Mouse (Mus musculus): ENCODE data around the gene Zfp296. TPM values are rescaled to one million over a fixed set of nuclear protein-coding genes. Genes with fewer than 3 reads are reported as not detected.

Gene Zfp296
- under 1 TPM; 0.35 to 0.49 TPM for total RNA-seq (2021)
- long read RNA-seq, experiment 1, result 0 reads
- long read RNA-seq, experiment 2, result 0 reads

DNA sequence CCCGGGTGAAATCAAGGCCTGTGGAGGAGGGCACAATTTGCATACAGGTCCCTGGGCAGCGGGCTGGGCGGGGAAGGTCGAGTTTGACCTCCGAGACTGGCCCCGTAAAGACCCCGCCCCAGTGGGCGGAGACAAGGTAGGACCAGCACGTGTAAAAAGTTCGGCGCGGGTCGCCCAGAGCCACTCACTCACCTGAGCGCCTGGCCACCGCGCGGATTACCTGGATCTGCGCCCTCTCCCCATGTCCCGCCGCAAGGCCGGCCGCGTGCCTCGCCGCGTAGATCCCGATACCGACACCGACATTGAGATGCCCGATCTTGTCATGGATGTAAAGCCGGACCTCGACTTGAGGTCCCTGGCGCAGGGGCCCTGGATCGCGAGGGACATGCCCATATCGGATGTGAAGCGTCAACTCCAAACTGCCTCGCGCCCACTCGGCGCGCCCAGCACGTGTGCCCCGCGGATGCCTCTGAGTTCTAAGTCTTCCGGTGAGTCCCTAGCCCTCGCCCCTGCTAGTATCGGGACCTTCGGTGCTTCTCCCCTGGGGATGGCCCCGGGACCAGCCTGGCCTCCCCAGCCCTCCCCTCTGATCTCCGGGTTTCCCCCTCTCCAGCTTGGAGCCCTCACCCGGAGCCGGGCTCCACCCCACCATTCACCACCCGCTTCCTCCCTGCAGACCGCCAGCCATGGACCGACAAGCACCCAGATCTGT lies at the start of gene Zfp296, which contains the start of gene Gemin7:
Gene Zfp296, plus strand, starts transcription at position 147 of the 712 bp plus-strand sequence.
Gene Gemin7, minus strand, starts transcription at position 455 of the 712 bp plus-strand sequence.
- DNase-seq, result peak; percentile 35 to 40

DNA sequence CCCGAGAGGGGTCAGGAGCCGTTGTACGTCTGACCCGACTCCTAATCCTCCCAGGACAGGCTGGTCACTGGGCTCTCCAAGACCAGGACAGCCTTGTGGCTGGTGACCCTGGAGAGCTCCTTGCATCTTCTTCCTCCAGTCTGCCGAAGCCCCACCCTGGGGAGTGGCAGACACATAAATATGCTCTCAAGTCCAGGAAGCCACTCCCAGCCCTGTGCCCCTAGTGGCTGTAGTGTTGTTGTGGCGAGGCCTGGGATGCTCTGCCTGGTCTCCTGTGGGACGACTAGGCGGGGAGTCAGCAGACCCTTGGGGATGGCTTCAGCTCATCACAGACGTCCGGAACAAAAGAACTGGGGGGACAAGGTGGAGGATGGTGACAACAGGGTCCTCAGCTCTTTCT lies 46.0 kb upstream of the Zfp296 start:
- DNase-seq, result no peak

DNA sequence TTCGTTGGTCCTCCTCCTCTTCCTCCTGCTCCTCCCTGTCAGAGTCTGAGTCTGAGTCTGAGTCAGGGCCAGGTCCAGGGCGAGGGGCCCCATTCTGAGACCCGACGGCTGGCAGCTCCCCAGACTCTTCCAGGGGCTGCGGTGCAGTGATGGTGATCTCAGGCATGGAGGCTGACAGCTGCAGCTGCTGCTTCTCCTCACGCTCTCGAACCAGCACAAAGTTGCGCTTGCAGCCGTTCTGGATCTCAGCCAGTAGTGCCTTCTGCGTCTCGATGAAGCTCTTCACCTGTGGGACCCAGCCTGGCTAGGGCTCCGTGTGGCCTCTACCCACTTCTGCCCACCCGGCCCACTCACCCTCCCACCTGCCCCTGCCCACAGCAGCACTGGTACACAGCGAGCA lies 44.8 kb upstream of the Zfp296 start:
- no peak for DNase-seq

DNA sequence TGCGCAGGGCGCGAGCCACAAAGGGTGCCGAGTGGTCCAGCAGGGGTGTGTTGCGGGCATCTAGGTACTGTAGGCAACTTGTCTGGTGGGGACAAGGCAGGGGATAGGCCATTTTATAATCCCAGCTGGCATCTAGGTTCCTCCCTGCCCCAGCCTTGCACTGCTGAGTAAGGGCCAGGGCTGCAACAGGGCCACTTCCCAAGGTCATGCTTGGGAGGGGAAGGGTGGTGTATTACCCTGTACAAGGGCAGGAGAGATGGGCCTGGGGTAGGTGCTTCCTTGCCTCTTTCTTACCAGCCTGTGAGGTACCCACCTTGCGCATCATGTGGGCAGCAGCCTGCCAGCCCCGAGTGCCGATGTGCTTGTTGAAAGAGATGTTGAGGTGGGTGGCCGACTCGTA lies 42.4 kb upstream of the Zfp296 start:
- DNase-seq, result no peak

DNA sequence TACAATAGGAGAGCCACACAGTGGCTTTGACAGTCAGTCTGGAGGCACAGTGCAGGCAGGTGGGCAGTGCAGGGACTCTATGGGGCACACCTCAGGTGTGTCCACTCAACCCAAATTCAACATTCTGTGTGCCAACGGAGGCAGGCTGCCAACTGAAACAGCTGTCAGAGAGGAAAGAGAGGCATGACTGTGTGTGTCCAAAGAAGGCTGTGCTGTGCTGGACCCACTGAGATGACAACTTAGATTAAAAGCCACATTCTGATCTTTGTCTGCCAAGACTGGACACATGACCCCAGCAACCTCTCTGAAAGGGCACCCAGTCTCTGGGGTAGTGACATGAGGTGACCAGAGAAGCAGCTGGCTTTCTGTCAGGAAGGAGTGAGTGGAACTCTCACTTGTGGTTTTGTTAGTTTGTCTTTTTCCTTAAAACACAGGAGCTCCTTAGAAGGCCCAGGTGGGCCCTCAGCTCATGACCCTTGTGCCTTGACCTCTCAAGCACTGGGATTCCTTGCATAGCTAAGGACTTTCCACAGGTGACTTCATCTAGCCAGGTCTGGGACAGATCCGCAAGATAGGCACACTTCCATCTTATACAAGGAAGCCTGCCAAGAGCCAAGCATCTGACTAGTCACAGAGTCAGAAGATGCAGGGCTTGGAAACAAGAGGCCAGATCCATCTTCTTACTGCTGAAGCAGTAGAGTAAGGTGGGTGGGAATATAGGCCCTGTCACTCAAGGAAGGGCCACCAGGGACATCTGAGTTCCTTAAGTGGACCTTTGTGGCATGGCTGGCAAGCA lies 36.1 kb upstream of the Zfp296 start:
- no peak for DNase-seq

DNA sequence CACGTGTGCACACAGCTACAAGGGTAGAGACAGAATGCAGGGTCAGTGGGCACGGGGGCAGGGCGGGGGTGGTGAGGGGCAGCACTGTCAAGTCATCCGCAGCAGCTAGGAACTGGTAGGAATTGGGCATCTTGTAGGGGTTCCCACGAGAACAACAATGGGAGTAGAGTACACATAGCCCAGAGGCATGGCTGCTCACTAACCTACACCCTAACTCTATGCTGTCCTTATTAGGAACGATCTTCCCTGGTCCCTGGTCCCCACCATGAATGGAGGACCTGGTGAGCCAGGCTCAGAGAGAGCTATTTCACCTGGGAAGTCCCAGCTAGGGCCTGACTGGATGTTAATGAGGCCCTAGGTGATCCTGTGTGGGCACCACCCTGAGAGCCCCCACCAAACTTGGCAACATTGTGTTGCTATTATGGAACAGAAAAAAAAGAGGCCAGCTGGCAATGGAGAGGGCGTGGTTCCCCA lies 35.4 kb upstream of the Zfp296 start:
- no peak for DNase-seq

DNA sequence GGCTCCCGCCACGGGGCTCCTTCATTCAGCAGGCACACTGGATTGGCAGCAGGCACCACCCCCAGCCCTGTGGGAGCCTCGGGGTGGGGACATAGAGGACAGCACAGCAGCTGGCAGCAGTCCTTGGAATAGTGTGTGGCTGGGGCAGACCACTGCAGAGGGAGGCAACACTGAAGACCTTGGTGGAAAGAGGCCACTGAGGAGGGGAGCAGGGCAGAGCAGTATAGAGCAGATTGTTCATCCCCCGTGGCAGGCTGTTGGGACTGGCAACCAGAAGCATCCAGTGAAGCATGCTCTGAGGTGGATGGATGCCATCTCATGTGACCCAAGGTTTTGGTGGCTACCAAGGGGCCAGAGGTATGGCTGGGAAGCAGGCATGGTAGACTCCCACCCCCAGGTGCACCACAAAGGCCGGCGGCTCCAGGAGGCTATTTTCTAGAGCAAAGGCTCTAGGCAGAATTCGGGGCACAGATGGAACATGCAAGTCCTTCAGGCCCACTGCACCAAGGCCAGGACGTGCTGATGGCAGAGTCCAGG lies 34.9 kb upstream of the Zfp296 start:
- peak in 1 of 2 experiments; percentile 30 for DNase-seq

DNA sequence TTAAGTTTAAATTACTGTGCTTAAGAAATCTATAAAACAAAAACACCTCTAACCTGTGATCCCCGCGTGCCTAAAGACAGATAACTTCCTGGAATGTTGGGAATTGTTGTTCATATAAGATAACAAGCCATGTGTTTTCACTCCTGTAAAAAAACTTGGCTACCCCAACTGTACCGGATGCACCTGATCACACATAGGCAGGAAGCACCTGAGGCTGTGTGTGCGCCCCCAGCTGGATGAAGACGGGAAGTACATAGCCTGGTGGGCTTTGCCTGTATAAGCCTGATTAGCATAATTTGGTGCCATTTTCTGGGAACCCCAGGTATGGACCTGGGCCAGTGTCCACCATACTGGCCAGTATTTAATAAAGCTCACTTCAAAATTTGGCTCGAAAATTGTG lies 33.5 kb upstream of the Zfp296 start:
- DNase-seq, result no peak

DNA sequence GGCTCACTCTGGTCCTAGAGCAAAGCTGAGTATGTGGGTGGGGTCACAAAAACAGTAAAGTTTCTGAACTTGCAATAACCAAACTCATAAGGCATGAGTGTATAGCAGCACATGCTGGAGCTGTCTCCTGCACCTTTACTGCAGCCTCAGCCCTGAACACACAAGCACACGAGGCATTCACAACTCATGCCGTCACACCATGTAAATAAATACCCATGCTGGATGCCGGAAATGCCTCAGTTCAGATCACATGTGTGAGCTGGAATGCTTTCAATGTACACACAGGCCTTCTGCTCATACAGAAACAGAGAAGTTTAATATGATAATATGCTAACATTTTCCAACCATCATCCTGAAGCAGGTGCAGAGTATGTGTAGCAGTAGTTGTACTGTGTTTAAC lies 31.1 kb upstream of the Zfp296 start:
- DNase-seq, result no peak

DNA sequence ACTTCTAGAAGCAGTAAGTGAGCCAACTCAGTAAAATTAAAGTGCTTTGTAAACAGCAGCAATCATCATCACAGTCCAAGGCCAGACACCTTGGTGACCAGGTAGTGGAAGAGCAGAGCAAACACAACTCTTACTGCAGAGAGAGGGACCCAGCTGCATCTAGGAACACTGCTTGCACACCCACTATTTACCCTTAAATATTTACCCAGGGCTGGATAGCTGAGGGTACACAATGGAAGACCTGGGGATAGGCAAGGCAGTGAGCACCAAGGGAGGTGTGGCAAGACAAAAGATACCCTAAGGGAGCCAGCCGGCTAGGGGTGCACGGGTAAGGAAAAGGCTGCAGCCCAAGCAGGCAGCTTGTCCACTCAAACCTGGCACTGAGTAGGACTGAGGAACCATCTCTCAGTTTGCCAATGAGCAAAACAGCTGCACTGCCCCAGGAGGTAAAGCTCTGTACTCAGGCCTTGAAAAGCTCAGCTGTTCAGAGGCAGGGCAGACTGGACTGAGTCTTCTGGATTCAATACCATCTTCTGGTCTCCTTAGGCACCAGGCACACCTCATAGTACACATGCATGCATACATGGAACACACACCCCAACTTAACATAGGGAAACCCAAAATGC lies 29.6 kb upstream of the Zfp296 start:
- no peak for DNase-seq

DNA sequence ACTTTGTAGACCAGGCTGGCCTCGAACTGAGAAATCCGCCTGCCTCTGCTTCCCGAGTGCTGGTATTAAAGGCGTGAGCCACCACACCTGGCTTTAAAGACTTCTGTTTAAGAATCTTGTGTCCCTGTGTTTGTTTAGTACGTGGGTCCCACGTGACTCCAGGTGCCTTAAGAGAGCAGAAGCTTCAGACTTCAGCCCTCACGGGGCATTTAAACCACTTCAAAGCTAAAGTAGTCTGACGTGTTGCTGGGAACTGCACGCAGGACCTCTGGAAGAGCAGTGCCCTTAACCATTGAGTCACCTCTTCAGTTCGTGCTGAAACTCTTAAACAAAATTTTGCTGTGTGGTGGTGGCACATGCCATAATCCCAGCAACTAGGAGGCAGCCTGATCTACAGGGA lies 27.7 kb upstream of the Zfp296 start:
- DNase-seq, result no peak

DNA sequence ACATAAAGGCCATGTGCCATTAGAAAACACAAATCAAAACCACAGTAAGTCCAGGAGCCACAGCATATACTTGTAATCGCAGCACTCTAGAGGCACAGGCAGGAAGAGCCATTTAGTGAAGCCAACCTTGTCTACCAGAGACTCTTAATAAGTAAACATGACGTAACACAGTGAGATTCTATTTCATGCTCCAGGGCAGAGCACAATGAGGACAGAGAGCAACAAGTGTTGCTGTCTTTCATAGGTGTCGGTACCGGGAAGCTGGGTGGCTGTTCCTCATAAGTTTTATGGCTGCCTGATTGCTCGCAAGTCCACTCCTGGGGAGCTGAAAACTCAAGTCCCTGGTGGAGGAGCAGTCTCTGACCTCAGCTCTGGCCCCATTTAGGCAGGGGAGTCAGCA lies 25.5 kb upstream of the Zfp296 start:
- no peak for DNase-seq

DNA sequence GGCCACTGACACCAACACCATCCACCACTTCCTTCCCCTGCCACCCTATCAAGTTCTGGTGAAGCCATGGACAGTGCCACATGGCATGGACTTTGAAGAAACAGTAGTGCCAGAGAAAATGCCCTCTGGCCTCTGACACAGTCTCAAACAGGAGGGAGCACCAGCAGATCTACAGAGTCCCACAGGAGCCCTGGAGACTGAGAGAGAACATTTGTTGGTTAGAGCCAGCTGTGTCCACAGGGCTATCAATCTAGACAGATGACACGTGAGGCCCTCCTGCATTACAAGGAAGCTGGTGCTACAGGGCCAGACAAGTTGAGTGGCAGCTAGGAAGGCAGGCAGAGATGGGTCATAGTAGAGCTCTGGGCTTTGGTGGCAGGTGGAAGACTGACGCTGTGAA lies 24.6 kb upstream of the Zfp296 start:
- no peak for DNase-seq

DNA sequence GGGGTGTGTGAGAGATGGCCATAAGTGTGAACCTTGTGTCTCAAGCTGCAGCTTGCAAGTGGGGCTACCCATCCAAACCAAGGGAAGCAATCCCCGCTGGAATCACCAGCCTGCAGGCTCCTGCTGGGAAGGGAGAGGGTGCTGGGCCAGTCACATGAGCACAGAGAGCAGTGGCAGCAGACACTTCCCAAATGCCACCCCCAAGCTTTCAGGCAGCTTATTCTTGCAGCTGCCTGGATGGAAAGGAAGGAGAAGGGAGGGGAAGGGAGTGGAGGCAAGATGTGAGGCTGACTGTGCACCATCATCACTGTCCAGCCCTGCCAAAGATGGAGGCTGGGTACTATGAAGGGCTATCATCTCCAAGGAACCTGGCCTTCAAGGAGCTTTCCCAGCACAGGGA lies 22.9 kb upstream of the Zfp296 start:
- DNase-seq, result no peak

DNA sequence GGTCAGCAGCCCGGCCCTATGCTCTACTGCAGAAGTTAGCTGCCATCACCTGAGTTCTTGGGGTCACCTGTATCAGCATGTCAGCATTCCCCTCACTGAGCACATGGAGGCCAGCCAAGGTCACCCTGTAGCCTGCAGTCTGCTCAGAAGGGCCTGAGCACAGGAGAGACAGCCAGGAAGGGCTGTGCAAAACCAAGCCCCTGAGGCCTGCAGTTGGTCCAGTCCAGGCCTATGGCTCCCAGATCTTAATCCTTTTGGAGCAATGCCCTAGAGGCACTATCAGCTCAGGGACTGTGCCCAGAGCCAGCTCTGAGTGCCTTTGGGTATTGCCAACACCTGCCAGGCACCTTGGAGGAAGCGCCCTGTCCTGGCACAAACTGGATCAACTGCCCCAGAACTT lies 20.0 kb upstream of the Zfp296 start:
- peak in 1 of 2 experiments; percentile 36 for DNase-seq

DNA sequence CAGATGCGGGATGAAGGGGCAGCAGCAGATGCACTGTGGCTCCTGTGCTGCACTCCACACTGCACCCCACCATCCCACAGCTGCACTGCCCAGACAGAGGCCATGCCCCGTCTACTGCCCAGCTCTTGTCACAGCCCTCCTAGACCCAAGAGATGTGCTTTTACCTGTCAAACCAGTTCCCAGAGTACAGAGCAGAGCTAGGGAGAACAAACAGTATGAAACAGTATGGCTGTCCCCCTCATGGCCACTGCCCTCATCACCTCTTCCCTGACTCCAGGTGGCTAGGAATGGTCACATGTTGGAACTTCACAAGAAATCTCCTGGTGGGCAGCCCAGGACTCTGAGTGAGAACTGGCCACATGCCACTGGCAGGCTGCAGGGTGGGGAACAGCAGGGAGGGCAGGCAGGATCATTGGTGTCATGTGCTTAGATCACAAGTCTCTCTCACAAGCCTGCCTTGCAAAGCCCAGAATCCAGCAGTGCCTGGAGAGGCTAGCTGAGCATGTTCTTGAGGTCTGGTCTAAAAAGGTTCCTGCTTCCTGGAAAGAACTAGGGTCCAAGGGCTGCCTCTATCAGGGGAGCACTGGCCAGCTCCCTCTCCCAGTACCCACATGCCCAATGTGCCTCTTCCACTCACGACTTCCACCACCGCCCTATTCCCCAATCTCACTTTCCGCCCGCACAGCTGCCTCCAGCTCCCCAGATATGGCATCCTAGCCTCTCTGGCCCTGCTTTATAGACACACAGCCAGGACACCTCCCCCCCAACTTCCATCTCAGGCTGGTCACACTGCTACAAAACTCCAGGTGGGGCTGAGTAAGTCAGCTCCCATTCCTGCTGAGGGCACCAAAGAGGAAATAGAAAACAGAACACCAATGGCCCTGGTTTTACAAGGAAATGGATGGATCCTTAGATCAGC lies 18.8 kb upstream of the Zfp296 start:
- peak; percentile 56 to 68 for DNase-seq

DNA sequence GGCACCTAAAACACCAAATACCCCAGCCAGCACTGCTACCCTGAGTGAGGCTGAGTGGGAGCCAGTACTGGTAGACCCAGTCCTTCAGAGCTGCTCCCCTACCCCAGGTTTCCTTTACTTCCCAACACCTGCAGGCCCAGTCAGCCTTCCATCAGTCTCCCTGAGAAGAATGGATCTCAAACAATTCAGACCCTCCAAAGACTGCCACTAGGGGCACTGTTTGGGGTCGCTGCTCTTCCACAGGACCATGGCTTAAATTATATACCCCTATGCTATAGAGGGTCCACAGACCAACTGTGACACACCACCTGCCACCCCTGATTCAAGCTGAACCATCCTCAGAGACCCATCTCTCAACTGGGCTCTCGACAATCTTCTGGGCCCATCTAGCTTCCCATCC lies 18.1 kb upstream of the Zfp296 start:
- DNase-seq, result no peak

DNA sequence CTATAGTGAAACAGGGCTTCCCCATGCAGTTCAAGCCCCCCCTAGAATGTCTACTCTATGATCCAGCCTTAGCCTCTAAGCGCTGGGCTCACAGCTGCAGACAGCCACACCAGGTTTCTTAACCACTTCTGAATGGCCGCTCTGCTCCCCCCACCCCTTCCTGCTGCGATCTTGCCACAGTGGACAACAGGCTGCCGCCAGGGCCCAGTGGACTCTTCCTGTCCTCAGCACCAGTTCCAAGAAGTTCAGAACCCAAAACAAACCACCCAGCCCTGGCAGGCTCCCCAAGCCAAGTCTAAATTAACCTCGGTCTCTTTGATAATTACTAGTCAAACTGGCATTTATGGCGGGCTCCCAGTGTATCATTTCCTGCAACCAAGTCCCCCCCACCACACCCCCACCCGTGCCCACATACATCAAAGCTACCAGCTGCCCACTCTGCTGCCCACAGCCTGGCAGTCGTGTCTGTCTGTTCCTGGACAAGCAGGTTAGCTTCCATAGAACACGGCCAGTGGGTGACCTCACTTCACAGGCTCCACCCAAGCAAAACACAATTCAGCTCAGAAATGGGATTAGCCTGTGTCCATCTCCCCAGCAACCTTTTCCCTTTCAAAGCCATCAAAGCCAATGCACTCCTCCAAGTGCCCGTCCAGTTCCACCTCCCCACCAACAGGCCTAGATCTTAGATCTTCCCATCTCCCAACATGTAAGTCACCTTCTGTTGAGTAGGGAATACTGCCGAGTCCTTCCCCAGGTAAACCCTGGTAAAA lies 16.4 kb upstream of the Zfp296 start:
- peak; percentile 30 to 33 for DNase-seq

DNA sequence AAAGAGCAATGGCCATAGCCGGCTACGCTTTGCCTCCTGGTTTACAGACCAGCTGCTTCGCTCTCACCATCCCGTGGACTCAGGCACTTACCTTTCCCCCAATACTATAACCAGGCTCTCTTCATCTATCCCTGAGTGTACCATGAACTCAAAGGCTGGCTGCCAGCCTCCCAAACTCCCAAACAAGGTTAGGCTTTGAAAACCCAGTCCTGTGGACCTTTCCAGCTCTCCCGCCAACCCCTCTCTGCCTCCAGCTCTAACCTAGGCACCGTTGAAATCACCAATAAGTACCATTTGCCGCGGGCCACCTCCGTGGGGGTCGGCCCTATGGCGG lies 15.7 kb upstream of the Zfp296 start:
- no peak for DNase-seq

DNA sequence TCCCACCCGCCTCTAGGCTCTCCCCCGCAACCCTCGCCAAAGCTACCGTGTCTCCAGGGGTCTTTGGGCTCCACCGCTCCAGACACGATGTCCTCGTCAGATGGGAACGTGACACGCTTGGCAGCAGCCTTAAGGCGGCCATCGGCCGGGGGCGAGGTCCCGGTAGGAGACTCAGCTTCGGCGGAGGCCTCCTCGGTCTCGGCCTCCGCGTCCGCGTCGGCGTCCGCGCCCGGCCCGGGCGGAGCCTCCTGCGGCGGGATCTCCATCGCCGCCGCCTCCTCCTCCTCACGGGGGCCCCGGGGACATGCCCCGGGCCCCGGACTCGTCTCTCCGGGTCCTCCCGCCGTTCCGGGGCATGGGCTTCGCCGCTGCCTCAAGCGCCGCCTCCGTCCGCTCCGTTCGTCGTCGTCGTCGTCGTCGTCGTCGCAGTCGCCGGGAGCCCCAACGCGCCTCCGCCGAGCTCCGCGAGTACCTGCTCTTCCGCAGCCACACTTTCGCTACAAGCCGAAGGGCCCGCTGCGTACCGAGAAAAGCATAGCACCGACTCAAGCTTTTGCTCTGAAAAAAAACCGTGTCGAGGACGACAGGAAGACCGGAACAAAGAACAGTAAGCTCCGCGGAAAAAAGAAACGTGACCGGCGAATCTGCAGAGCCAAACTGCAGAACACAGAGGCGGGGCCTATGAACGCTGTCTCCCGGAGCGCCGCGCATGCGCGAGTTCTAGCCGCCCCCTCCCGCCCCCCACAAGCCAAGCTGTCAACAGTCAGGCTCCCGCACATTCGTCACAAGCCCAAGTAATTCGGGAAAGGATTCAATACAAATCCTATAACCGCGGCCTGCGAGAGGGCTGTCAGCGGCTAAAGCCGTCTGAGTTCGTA lies 15.1 kb upstream of the Zfp296 start:
- peak; percentile 91 to 95 for DNase-seq

Measured in heart, adult 18-20 months (tissue).